Mouse (Mus musculus) midbrain, embryonic 15.5 days (tissue): ENCODE measurements at regions not wholly inside any gene's neighbourhood (a gene's known extent, or its start where the extent isn't known, plus 50 kb on each side); places are given as distances from the start of the nearest gene placed in this dataset.

Source experiments
- ATAC-seq: fragments of 200-750 bp; cut with Nextera tagmentation; replicated peaks from 2 replicates; pipeline ENCODE4 v1.8.0; 2017; ENCODE audit warnings: moderate TSS enrichment
- H3K27ac ChIP-seq: fragments of 300-500 bp; sonication (generic); 2 replicates; pipeline ENCODE4 v1.5.1; 2015; ENCODE audit warnings: mild to moderate bottlenecking, inconsistent platforms
- H3K27me3 ChIP-seq: fragments of 300-500 bp; sonication (generic); replicated peaks from 2 replicates; pipeline ENCODE4 v1.6.1; 2015; ENCODE audit warnings: inconsistent platforms
- H3K36me3 ChIP-seq: fragments of 300-500 bp; sonication (generic); replicated peaks from 2 replicates; pipeline ENCODE4 v1.6.1; 2015; ENCODE audit warnings: inconsistent platforms
- H3K4me1 ChIP-seq: fragments of 300-500 bp; sonication (generic); 2 replicates; pipeline ENCODE4 v1.6.1; 2015; ENCODE audit warnings: inconsistent platforms
- H3K4me2 ChIP-seq: fragments of 300-500 bp; sonication (generic); 2 replicates; pipeline ENCODE4 v1.6.1; 2015; ENCODE audit warnings: inconsistent platforms, mild to moderate bottlenecking, moderate library complexity
- H3K4me3 ChIP-seq: fragments of 300-500 bp; sonication (generic); 2 replicates; pipeline ENCODE4 v1.5.1; 2015; ENCODE audit warnings: mild to moderate bottlenecking, inconsistent platforms
- H3K9ac ChIP-seq: fragments of 300-500 bp; sonication (generic); 2 replicates; pipeline ENCODE4 v1.6.1; 2015; ENCODE audit warnings: mild to moderate bottlenecking, inconsistent platforms
- H3K9me3 ChIP-seq: fragments of 300-500 bp; sonication (generic); 2 replicates; pipeline ENCODE4 v1.6.1; 2016; ENCODE audit warnings: inconsistent platforms
- WGBS: fragments of 180-500 bp; shearing (Covaris S2); methylation state at CpG from one replicate; pipeline ENCODE4 v1.1.7; 2015; ENCODE audit warnings: mixed read lengths; 5-methylcytosine and 5-hydroxymethylcytosine counted together

DNA sequence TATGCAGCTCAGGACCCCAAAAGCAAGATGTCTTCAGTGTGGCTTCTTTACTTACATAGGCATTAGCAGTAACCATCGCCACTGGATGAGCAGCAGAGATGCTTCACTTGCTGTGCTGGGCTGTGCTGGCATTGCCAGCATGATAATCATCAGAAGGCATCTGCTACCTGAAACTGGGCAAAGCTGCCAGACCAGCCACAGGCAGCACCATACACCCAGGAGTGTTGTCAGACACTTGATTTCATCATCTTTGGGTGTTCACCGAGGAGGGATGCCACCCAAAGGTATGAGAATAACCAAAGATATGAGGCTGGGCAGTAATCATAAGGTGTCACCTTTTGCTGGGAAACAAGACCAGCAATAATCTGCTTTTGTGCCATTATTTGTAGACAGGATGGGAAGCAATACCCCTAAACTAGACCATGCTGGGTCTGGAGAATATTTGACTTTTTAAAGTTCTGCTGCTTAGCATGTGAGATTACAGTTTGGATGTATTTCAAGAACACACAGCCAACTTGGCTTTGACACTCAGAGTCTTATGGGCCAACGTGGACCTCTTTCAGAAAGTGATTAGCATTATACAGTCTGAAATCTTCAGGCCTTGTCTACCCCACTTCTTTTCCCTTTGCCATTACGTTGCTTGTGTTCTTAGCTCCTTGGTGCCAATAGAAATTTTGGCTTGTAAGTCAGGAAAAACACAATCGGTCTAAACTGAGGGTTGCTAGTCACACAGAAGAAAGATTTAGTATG is 80.7 kb upstream of the Cerkl start:
- Histone ChIP-seq H3K4me3 (no peak overlapping the region), H3K4me2 (no peak overlapping the region), H3K36me3 (no peaks in the 10 kb centered on the region), H3K27ac (no peak overlapping the region), H3K27me3 (no peaks in the 10 kb centered on the region), H3K4me1 (no peaks in the 10 kb centered on the region), H3K9ac (no peak overlapping the region), H3K9me3 (no peaks in the 10 kb centered on the region)
- ATAC-seq: no peak
- 84% methylated on average over 5 of the region's 5 CpGs for WGBS

DNA sequence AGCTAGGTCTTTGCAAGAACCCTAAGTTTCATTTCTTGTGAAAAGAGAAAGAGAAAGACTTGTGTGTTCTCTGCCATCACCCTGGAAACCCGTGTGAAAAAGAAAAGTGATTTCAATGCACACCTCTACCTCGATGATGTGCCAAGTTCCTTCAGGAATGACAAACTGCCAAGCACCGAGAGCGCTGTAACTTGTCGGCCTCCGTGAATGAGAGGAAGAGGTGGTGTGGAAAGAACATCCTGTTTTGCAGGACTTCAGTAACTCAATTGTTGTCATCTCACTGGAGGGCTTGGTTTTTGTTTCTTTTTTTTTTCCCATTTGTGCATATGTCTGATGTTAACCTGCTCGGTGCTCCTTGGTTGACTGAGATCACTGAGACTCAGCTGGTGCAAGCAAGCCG is 83.8 kb upstream of the Cerkl start:
- H3K4me3 ChIP-seq: no peak overlapping the region
- H3K9ac ChIP-seq: no peak overlapping the region
- no peak overlapping the region for H3K4me2 ChIP-seq
- no peak overlapping the region for H3K27ac ChIP-seq
- no peaks in the 10 kb centered on the region for H3K27me3 ChIP-seq
- 89% methylated on average over 8 of the region's 8 CpGs for WGBS
- ATAC-seq: no peak
- H3K9me3 ChIP-seq: no peaks in the 10 kb centered on the region
- H3K4me1 ChIP-seq: no peaks in the 10 kb centered on the region
- H3K36me3 ChIP-seq: no peaks in the 10 kb centered on the region

DNA sequence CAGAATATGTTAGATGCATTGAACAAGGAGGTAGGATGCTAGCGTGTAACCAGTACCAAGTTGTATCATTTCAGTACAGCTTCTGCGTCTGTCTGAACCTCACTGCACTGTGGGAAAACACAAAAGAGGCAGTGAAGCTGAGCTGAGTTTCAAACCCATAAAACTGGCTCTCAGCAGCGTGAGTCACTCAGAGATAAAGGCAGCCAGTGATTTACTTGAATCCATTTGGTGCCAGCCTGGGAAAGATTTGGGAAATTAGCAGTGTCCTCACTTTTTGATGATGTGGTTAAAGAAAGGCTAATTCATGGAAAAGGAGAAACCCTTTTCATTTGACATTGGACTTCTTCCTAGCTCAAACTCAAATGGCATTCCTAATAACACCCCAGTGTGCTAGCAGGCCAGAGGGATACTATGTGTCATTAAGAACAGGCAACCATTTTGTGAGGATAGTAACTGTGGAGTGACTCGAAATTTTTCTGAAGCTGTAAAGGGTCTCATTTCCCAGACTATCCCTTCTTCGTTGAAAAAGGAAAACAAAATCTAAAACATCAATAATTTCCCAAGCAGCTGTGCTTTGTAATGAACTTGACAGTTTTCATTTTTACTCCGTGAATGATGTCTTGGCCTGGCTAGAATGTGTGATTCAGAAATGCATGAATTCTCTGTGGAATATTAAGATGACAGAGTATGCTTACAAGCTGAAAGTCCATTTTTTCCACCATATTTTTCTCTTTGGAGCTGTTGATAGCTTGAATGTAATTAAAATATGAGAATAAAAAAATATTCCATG is 85.8 kb upstream of the Cerkl start:
- no peak overlapping the region for H3K9ac ChIP-seq
- H3K4me3 ChIP-seq: no peak overlapping the region
- 70% methylated on average over 6 of the region's 6 CpGs for WGBS
- H3K9me3 ChIP-seq: no peaks in the 10 kb centered on the region
- H3K4me1 ChIP-seq: no peaks in the 10 kb centered on the region
- no peak for ATAC-seq
- no peaks in the 10 kb centered on the region for H3K36me3 ChIP-seq
- no peaks in the 10 kb centered on the region for H3K27me3 ChIP-seq
- no peak overlapping the region for H3K27ac ChIP-seq
- H3K4me2 ChIP-seq: no peak overlapping the region

GRCm38 (mm10) chr2:79543456-79543855 is 86.9 kb upstream of the Cerkl start:
- Histone ChIP-seq H3K9ac (no peak overlapping the region), H3K27me3 (no peaks in the 10 kb centered on the region), H3K36me3 (no peaks in the 10 kb centered on the region), H3K27ac (no peak overlapping the region), H3K4me1 (no peaks in the 10 kb centered on the region), H3K9me3 (no peaks in the 10 kb centered on the region), H3K4me3 (no peak overlapping the region), H3K4me2 (no peak overlapping the region)
- 88% methylated on average over 5 of the region's 5 CpGs for WGBS
- no peak for ATAC-seq

DNA sequence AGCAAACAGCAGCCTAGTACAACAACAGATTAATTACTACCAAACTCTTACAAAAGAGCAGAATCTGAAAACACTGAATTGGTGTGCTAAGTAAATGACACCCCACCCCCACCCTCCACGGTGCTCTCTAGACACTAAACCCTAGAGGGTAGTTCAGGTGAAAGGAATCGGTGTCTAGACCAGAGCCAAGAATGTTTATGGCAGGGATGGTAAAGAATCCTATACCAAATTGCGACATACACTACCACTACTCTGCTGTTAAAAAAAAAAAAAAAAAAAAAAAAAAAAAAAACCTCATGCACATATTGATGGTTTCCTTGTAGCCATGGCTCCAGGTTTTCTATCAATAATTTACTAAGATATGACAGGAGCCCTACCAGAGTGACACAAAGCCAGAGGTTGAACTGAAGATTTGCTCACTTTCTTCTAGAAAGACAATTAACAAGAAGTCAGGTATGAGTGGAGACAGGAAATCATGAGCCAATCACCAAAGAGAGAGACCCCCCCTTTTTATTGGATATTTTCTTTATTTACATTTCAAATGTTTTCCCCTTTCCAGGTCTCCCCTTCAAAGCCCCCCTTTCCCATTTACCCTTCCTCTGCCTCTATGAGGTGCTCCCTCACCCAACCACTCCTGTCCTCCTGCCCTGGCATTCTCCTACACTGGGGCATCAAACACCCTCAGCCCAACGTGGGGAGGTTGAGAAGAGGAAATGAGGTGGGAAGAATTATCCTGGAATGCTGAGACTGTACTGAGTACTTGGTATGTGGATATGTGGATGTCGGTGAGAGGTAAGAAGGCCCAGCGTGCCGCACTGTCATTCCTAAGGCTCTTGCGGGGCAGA is 87.6 kb upstream of the Cerkl start:
- ATAC-seq: no peak
- Histone ChIP-seq H3K27me3 (no peaks in the 10 kb centered on the region), H3K4me2 (no peak overlapping the region), H3K4me3 (no peak overlapping the region), H3K27ac (no peak overlapping the region), H3K4me1 (no peaks in the 10 kb centered on the region), H3K36me3 (no peaks in the 10 kb centered on the region), H3K9me3 (no peaks in the 10 kb centered on the region), H3K9ac (no peak overlapping the region)
- whole genome bisulfite sequencing: 86% methylated on average over 8 of the region's 8 CpGs

DNA sequence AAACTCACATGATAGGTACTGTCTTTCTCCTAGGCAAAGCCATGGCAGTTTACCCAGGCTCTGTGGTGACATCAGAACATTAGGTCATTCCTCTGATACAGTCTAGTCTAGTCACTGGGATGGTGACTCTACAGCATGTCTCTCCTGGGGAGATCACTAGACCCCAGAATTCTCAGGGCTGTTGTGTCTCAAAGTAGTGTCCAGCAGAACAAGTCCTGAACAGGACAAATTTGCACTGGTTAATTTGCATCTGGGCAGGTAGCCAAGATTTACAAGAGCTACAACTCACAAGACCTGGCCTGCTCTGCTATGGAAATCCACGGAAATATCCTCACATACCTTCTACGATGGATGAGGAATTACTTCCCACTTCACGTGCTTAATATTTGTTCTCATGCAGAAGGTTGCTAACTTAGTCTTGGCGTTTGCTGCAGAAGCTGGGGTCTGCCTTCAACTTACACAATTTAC is 88.2 kb upstream of the Cerkl start:
- 90% methylated on average over 4 of the region's 4 CpGs for WGBS
- H3K4me2 ChIP-seq: no peak overlapping the region
- no peak for ATAC-seq

DNA sequence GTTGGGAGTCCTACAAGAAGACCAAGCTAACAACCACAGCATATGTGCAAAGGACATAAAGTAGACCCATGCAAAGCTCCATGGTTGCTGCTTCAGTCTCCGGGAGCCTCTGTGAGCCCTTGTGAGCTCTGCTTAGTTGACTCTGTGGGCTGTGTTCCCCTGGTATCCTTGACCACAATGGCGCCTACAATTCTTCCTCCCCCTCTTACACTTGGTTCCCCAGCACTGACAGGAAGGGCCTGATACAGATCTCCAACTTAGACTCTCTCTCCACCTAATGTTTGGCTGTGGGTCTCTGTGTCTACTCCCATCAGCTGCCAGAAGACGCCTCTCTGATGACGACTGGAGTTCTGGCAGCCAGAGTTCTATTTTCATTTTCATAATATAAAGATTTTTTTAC is 88.9 kb upstream of the Itprid2 start:
- ATAC-seq: no peak
- no peaks in the 10 kb centered on the region for H3K27me3 ChIP-seq
- no peak overlapping the region for H3K27ac ChIP-seq
- no peaks in the 10 kb centered on the region for H3K9me3 ChIP-seq
- H3K4me2 ChIP-seq: no peak overlapping the region
- 91% methylated on average over 4 of the region's 4 CpGs for WGBS
- no peaks in the 10 kb centered on the region for H3K36me3 ChIP-seq
- H3K4me1 ChIP-seq: no peaks in the 10 kb centered on the region
- H3K4me3 ChIP-seq: no peak overlapping the region
- no peak overlapping the region for H3K9ac ChIP-seq

More for the DNA sequence above, 88.2 kb upstream of the Cerkl start:
- H3K9ac ChIP-seq: no peak overlapping the region
- no peak overlapping the region for H3K27ac ChIP-seq
- no peaks in the 10 kb centered on the region for H3K4me1 ChIP-seq
- no peaks in the 10 kb centered on the region for H3K36me3 ChIP-seq
- H3K27me3 ChIP-seq: no peaks in the 10 kb centered on the region
- H3K9me3 ChIP-seq: no peaks in the 10 kb centered on the region
- H3K4me3 ChIP-seq: no peak overlapping the region

DNA sequence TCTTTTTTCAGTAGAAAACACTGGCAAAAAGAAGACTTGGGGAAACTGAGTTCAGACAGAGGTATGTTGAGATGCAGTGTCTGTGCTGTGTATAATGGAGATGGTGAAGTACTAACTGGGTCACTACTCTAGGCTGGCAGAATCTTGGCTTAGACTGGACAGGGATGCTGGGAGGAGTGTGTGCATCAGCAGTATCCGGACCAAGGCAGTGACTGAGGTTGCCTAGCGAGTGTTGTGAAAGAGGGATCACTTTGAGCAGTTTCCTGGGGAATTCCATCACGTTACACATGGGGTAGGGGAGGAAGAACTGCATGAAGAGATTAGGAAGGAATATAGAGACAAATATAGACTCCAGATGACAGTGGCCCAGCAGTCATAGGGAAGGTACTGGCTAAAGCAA is 87.9 kb upstream of the Itprid2 start:
- H3K4me3 ChIP-seq: no peak overlapping the region
- H3K27me3 ChIP-seq: no peaks in the 10 kb centered on the region
- no peak overlapping the region for H3K9ac ChIP-seq
- no peak for ATAC-seq
- no peaks in the 10 kb centered on the region for H3K36me3 ChIP-seq
- no peak overlapping the region for H3K4me2 ChIP-seq
- 73% methylated on average over 3 of the region's 3 CpGs for WGBS
- H3K9me3 ChIP-seq: no peaks in the 10 kb centered on the region
- H3K27ac ChIP-seq: no peak overlapping the region
- no peaks in the 10 kb centered on the region for H3K4me1 ChIP-seq

- no peaks in the 10 kb centered on the region for H3K4me1 ChIP-seq
- H3K27me3 ChIP-seq: no peaks in the 10 kb centered on the region
- 81% methylated on average over 8 of the region's 8 CpGs for WGBS
Measured at GRCm38 (mm10) chr2:79548039-79548600, 87.0 kb upstream of the Itprid2 start.

GRCm38 (mm10) chr2:79549781-79550180 is 85.4 kb upstream of the Itprid2 start:
- Histone ChIP-seq H3K9ac (no peak overlapping the region), H3K4me2 (no peak overlapping the region), H3K27ac (no peak overlapping the region), H3K4me3 (no peak overlapping the region), H3K9me3 (no peaks in the 10 kb centered on the region), H3K36me3 (no peaks in the 10 kb centered on the region), H3K4me1 (no peaks in the 10 kb centered on the region), H3K27me3 (no peaks in the 10 kb centered on the region)
- 91% methylated on average over 3 of the region's 3 CpGs for WGBS
- ATAC-seq: no peak

More at GRCm38 (mm10) chr2:79548039-79548600, 87.0 kb upstream of the Itprid2 start:
- Histone ChIP-seq H3K36me3 (no peaks in the 10 kb centered on the region), H3K9me3 (no peaks in the 10 kb centered on the region), H3K4me2 (no peak overlapping the region), H3K9ac (no peak overlapping the region), H3K4me3 (no peak overlapping the region), H3K27ac (no peak overlapping the region)
- no peak for ATAC-seq

DNA sequence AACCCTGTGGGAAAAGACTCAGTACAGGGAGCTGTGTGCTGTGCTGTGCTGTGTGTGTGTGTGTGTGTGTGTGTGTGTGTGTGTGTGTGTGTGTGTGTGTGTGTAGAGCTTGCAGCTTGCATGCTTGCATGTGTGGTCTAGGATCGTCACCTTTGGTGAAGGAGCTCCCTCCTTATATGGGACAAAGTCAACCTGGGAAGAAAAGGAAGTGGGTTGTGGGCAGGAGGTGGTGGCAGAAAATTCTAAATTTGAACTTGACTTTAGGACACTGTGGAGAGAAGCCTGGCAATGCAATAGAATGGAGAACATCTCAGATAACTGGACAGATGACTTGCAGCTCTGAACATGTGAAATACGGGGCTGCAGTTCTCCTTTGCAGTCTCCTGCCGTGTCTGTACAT is 84.7 kb upstream of the Itprid2 start:
- no peaks in the 10 kb centered on the region for H3K4me1 ChIP-seq
- no peak overlapping the region for H3K4me2 ChIP-seq
- H3K9me3 ChIP-seq: no peaks in the 10 kb centered on the region
- no peak overlapping the region for H3K9ac ChIP-seq
- no peak for ATAC-seq
- H3K27me3 ChIP-seq: no peaks in the 10 kb centered on the region
- H3K4me3 ChIP-seq: no peak overlapping the region
- 93% methylated on average over 3 of the region's 3 CpGs for WGBS
- H3K27ac ChIP-seq: no peak overlapping the region
- no peaks in the 10 kb centered on the region for H3K36me3 ChIP-seq

DNA sequence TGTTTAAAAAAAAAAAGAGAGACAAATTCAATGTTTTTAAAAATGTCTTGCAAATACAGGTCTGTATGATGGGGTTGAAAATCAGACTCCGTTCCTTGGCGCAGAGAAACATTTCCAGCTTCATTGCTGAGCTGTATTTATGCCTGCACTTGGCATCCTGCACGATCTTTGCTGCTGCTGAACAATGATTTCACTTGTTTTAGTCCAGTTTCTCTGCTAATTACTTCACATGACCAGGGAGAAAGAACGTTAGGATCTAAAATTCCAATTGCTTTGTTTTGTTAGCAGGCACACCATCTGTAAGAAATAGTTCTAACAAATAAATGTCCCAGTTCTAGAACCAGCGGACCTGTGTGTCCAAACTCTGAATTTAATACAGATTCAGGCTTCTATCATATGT is 82.7 kb upstream of the Itprid2 start:
- no peaks in the 10 kb centered on the region for H3K27me3 ChIP-seq
- H3K4me2 ChIP-seq: no peak overlapping the region
- no peak for ATAC-seq
- H3K9ac ChIP-seq: no peak overlapping the region
- WGBS: 73% methylated on average over 5 of the region's 5 CpGs
- H3K27ac ChIP-seq: no peak overlapping the region
- no peak overlapping the region for H3K4me3 ChIP-seq
- no peaks in the 10 kb centered on the region for H3K36me3 ChIP-seq
- no peaks in the 10 kb centered on the region for H3K9me3 ChIP-seq
- no peaks in the 10 kb centered on the region for H3K4me1 ChIP-seq
